Mouse (Mus musculus) left cerebral cortex, adult 2 months (tissue): ENCODE measurements at regions not wholly inside any gene's neighbourhood (a gene's known extent, or its start where the extent isn't known, plus 50 kb on each side); places are given as distances from the start of the nearest gene placed in this dataset.

Experiments
- DNase-seq, 2 experiments: peaks; one replicate each; pipeline ENCODE4 v3.0.0; 2021 to 2022; ENCODE audit warnings: low spot score in 2 of 2, mixed read lengths in 1 of 2; ENCODE audit errors: extremely low spot score in 1 of 2
- H3K27ac ChIP-seq: fragments of 200-600 bp; 2 replicates; pipeline ENCODE4 v1.8.1; 2022
- H3K4me3 ChIP-seq: fragments of 200-600 bp; 2 replicates; pipeline ENCODE4 v1.8.1; 2022
- CTCF ChIP-seq: fragments of 200-600 bp; IDR thresholded peaks from 2 replicates; pipeline ENCODE4 v1.8.1; 2022; ENCODE audit warnings: antibody characterized with exemption, mild to moderate bottlenecking, moderate library complexity
- intact Hi-C: fragments of 180-260 bp; cut with DNase I; formaldehyde crosslinking; loops from one replicate; pipeline ENCODE4 v1.15.1; 2025

DNA sequence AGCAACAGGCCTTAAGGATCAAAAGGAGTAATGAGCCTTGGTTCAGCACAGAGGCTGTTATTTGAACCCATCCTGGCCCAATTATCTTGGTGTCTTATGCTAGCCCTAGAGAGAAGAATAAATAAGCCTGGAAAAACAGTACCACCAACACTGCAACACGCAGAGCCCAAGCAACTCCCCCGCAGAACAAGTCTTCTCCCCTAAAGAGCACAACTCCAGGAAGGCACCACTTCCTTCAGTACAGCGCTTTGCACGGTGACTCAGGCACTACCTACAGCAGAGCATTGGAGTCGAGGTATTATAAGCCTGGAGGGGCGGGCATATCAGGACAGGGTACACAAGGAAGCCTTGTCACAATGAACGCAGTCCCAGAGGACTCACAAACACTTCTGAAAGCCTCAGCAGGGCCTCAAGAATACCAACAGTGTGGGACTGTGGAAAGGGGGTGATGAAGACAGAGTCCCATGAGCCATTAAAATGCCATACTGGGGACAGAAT is 62.9 kb upstream of the Arhgap5 start:
- TF ChIP-seq CTCF = no peak
- H3K27ac ChIP-seq = peak overlapping the region; percentile 10; the same call in 1 of the 2 replicates
- intact Hi-C loops = no loop called here
- DNase-seq = no peak
- no peak overlapping the region for H3K4me3 ChIP-seq

DNA sequence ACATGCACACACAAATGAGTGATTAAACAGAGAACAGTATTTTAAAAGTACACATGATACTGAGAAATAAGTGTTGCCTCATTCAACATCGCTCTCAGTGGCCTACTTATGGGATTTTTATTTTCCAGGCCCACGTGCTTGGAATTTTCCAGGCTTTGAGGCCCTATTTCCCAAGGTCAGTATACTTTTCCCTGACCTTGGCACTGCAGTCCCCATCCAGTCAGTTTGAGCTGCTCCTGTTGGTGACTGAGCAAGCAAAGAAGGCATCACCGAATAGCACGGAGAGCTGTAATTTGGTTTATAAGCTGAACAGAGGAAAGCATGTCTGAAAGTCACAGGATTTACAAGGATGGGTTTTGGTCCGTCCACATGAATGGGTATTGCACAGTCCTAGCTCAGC is 61.4 kb upstream of the Arhgap5 start:
- DNase-seq = no peak
- no peak overlapping the region for H3K27ac ChIP-seq
- no peak for TF ChIP-seq CTCF
- no peak overlapping the region for H3K4me3 ChIP-seq
- intact Hi-C loops = no loop called here

DNA sequence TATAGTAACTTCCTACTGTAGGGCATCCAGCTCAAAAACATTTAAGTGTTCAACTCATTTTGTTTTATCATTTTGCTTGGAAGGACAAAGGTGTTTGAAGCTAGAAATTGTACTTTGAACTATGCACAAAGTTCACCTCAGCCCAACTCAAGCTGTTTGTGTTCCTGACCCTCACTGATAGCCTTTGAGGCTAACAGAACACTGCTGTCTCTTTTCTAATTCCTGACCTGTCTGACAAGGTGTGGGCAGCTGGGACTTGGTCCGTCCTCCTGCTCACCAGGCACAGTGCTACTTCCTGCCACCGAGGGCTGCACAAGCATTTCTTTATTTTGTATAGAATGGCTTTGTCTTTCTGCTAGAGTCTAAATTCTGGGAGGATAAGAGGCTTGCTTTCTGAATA is 58.0 kb upstream of the Arhgap5 start:
- no peak for TF ChIP-seq CTCF
- intact Hi-C loops = no loop called here
- Histone ChIP-seq H3K4me3 (no peak overlapping the region), H3K27ac (no peak overlapping the region)
- DNase-seq = no peak

DNA sequence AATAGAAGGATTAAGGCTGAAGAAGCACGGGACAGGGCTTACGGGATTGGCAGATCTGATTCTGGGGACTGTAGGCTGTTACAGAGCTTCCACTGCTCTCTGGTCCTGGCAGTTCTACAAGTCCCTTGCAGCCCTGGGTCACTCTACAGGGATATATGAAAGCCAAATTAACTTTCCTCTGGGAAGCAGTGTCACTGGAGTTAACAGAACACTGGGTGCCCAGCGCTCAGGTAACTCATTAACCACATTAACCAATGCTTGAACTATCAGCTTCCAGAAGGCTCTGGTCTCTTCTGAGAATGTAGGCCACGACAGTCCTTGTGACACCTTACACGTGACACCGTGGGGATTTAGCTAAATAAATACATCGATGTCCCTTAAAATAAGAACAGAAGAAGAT is 57.3 kb upstream of the Arhgap5 start:
- no peak for DNase-seq
- Histone ChIP-seq H3K4me3 (no peak overlapping the region), H3K27ac (no peak overlapping the region)
- intact Hi-C loops = no loop called here
- no peak for TF ChIP-seq CTCF

DNA sequence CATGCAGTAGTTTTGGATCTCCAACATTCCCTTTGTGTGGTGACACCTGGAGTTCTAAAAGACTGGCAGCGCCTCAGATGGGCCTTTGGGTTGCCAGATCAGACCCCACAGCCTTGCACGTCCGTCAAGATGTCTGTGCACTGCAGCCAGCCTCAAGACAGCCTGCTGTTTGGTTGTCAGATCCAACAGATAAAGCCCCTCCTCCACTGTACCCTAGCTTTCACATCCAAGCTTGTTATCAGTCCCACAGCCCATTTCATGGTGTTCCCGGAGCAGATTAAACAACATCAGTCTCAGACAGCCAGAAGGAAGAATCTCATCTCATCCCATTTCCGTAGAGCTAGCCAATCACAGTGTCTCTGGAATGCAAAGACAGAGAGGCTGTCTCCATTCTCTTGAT is 56.3 kb upstream of the Arhgap5 start:
- H3K27ac ChIP-seq = no peak overlapping the region
- no peak overlapping the region for H3K4me3 ChIP-seq
- no peak for TF ChIP-seq CTCF
- no peak for DNase-seq
- intact Hi-C loops = no loop called here

DNA sequence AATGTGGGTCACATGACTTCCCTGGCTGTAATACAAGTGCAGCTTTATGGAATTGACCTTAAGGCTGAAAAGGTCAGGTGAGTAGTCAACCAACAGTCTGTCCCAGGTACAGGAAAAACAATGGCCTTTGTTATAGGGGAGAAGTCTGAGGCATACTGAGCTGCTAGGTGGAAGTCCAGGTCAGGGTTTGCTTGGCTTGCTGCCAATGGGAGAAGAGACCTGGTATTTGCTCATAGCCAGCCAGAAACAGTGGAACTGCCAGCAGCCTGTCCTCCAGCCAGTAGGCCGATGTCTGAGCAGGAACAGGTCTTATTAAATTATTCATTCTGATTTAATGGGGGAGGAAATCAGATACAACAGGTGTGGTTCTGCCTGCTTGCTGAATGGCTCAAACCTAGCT is 55.6 kb upstream of the Arhgap5 start:
- H3K4me3 ChIP-seq = no peak overlapping the region
- no peak for TF ChIP-seq CTCF
- DNase-seq = no peak
- intact Hi-C loops = no loop called here
- no peak overlapping the region for H3K27ac ChIP-seq

DNA sequence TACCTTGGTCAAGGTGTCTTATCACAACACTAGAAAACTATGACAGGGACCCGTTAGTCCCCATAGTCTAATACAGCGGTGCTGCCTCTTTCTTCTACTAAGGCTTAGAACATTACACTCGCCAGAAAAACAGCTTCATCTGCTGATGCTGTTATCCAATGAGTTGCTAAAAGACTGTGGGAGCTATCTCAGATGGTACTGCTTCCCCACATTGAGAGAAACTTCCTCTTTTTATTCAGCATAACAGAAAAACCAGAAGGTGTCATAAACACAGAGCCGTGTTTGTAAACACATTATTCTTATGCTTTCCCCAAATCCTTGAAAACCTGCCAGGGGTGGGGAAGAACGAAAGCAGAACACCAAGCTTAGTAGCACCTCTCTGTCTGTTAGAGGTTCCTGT is 49.9 kb upstream of the Arhgap5 start:
- H3K27ac ChIP-seq = no peak overlapping the region
- no peak for DNase-seq
- intact Hi-C loops = no loop called here
- no peak overlapping the region for H3K4me3 ChIP-seq
- TF ChIP-seq CTCF = no peak
